Comparison of ENCODE assay signal across 20 mouse cellular contexts in the genomic region with DNA sequence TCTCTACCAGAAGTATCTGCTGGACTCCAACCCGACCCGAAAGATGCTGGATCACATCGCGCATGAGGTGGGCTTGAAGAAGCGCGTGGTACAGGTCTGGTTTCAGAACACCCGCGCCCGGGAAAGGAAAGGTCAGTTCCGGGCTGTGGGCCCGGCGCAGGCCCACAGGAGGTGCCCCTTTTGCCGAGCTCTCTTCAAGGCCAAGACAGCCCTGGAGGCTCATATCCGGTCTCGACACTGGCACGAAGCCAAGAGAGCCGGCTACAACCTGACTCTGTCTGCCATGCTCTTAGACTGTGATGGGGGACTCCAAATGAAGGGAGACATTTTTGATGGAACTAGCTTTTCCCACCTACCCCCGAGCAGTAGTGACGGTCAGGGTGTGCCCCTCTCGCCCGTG.
DNase-seq lines count a peak whose midpoint lies in the region; ATAC-seq lines count a peak whose summit lies in the region.
"Had no signal": no experiment of that assay in that cellular context is flagged by ENCODE, and none has a peak within 500 bp of the region (broad histone marks: within the 10 kb centered on the region; RNA-seq: fewer than 3 reads in every experiment).

No protein-coding gene starts in this region.

- H3K36me3 ChIP-seq in forebrain, embryonic 11.5 days (ENCODE audit: control insufficient read depth, insufficient read depth, low read length) = peaks cover 60% of the 10 kb centered on the region
- peaks cover 39% of the 10 kb centered on the region for H3K36me3 ChIP-seq in forebrain, embryonic 16.5 days (ENCODE audit: control insufficient read depth, insufficient read depth)
- peaks cover 98% of the 10 kb centered on the region for H3K36me3 ChIP-seq in heart, embryonic 13.5 days
- H3K36me3 ChIP-seq in embryonic facial prominence, embryonic 15.5 days = peaks cover 99% of the 10 kb centered on the region

- H3K4me2 ChIP-seq in forebrain, embryonic 11.5 days (ENCODE audit: low read depth, low read length, severe bottlenecking) = no peak overlapping the region
- H3K4me2 ChIP-seq in forebrain, embryonic 16.5 days (ENCODE audit: low read length) = no peak overlapping the region
- H3K4me2 ChIP-seq in heart, embryonic 13.5 days = no peak overlapping the region
- no peak overlapping the region for H3K4me2 ChIP-seq in embryonic facial prominence, embryonic 15.5 days (replicated peaks)
- H3K4me2 ChIP-seq: embryonic facial prominence, embryonic 12.5 days; forebrain, embryonic 12.5 days had no signal

- peaks cover 32% of the 10 kb centered on the region for H3K9me3 ChIP-seq in forebrain, embryonic 11.5 days (ENCODE audit: control insufficient read depth, low read length)
- peaks cover 22% of the 10 kb centered on the region for H3K9me3 ChIP-seq in forebrain, embryonic 16.5 days (ENCODE audit: control insufficient read depth, low read length)
- peaks cover 33% of the 10 kb centered on the region for H3K9me3 ChIP-seq in heart, embryonic 13.5 days
- peaks cover 39% of the 10 kb centered on the region for H3K9me3 ChIP-seq in embryonic facial prominence, embryonic 15.5 days (replicated peaks)

- WGBS in forebrain, embryonic 11.5 days = 98% methylated on average over 21 of the region's 21 CpGs
- WGBS in forebrain, embryonic 16.5 days = 97% methylated on average over 21 of the region's 21 CpGs
- 94% methylated on average over 21 of the region's 21 CpGs for WGBS in heart, embryonic 13.5 days
- 96% methylated on average over 21 of the region's 21 CpGs for WGBS in embryonic facial prominence, embryonic 15.5 days

- H3K27ac ChIP-seq in forebrain, embryonic 11.5 days (ENCODE audit: low read depth, low read length) = no peak overlapping the region
- no peak overlapping the region for H3K27ac ChIP-seq in forebrain, embryonic 16.5 days (ENCODE audit: low read length)
- no peak overlapping the region for H3K27ac ChIP-seq in heart, embryonic 13.5 days (replicated peaks)
- no peak overlapping the region for H3K27ac ChIP-seq in embryonic facial prominence, embryonic 15.5 days (replicated peaks)
- H3K27ac ChIP-seq: embryonic facial prominence, embryonic 12.5 days; forebrain, embryonic 12.5 days had no signal

- H3K27me3 ChIP-seq in forebrain, embryonic 11.5 days (ENCODE audit: control insufficient read depth, insufficient read depth, low read length) = no peaks in the 10 kb centered on the region
- H3K27me3 ChIP-seq in forebrain, embryonic 16.5 days (replicated peaks; ENCODE audit: control insufficient read depth, insufficient read depth, low read length) = no peaks in the 10 kb centered on the region
- H3K27me3 ChIP-seq in heart, embryonic 13.5 days (replicated peaks) = no peaks in the 10 kb centered on the region
- no peaks in the 10 kb centered on the region for H3K27me3 ChIP-seq in embryonic facial prominence, embryonic 15.5 days
- H3K27me3 ChIP-seq: embryonic facial prominence, embryonic 12.5 days had no signal

- H3K4me1 ChIP-seq in forebrain, embryonic 11.5 days (replicated peaks; ENCODE audit: control insufficient read depth, insufficient read depth, low read length) = no peaks in the 10 kb centered on the region
- no peaks in the 10 kb centered on the region for H3K4me1 ChIP-seq in forebrain, embryonic 16.5 days (replicated peaks; ENCODE audit: control insufficient read depth, insufficient read depth, low read length)
- H3K4me1 ChIP-seq in heart, embryonic 13.5 days = no peaks in the 10 kb centered on the region
- H3K4me1 ChIP-seq in embryonic facial prominence, embryonic 15.5 days = no peaks in the 10 kb centered on the region
- H3K4me1 ChIP-seq: embryonic facial prominence, embryonic 12.5 days had no signal

- no peak overlapping the region for H3K4me3 ChIP-seq in forebrain, embryonic 11.5 days (ENCODE audit: low read depth, low read length)
- H3K4me3 ChIP-seq in forebrain, embryonic 16.5 days (replicated peaks; ENCODE audit: low read length) = no peak overlapping the region
- no peak overlapping the region for H3K4me3 ChIP-seq in heart, embryonic 13.5 days
- no peak overlapping the region for H3K4me3 ChIP-seq in embryonic facial prominence, embryonic 15.5 days (replicated peaks)
- H3K4me3 ChIP-seq: embryonic facial prominence, embryonic 12.5 days; forebrain, embryonic 12.5 days had no signal

- no peak for ATAC-seq in forebrain, embryonic 11.5 days (replicated peaks; ENCODE audit: low FRiP score)
- ATAC-seq in forebrain, embryonic 16.5 days = no peak
- 0 out of 2 replicates have a peak, but pooled peaks have one; percentile 14 for ATAC-seq in heart, embryonic 13.5 days (ENCODE audit: extremely low read depth, insufficient number of reproducible peaks, low FRiP score, low TSS enrichment)
- 0 out of 2 replicates have a peak, but pooled peaks have one; percentile 11 for ATAC-seq in embryonic facial prominence, embryonic 15.5 days (ENCODE audit: insufficient number of reproducible peaks, low FRiP score, low TSS enrichment, low read depth)
- ATAC-seq: forebrain, embryonic 14.5 days; forebrain, postnatal 0 days had no signal

- no peak overlapping the region for H3K9ac ChIP-seq in forebrain, embryonic 11.5 days (ENCODE audit: low read length)
- no peak overlapping the region for H3K9ac ChIP-seq in forebrain, embryonic 16.5 days (replicated peaks; ENCODE audit: low read depth, low read length)
- no peak overlapping the region for H3K9ac ChIP-seq in heart, embryonic 13.5 days
- no peak overlapping the region for H3K9ac ChIP-seq in embryonic facial prominence, embryonic 15.5 days
- H3K9ac ChIP-seq: embryonic facial prominence, embryonic 12.5 days; forebrain, embryonic 12.5 days; forebrain, postnatal 0 days had no signal

- DNase-seq in forebrain, embryonic 11.5 days (ENCODE audit: low spot score) = peak; percentile 42
- no peak for DNase-seq in heart, adult 9 months (ENCODE audit: low spot score in 2 of 2)
- DNase-seq in ovary, postnatal 36 days (ENCODE audit: low spot score) = no peak
- DNase-seq: adrenal gland, adult 2 months; adrenal gland, postnatal 10 days; adrenal gland, postnatal 25 days; cerebellum, adult 11 months; cerebellum, adult 18-20 months; cerebellum, adult 8-10 months; cerebellum, adult 9-11 months; cerebellum, postnatal 14 days; cerebellum, postnatal 36 days; embryo, embryonic 11 days; forebrain, postnatal 0 days had no signal

Comparison
In these comparisons a context has a peak if more than half of its experiments do, and no peak if none do; other contexts are left out.
1. ATAC-seq: peak in heart, embryonic 13.5 days (single experiment) and embryonic facial prominence, embryonic 15.5 days (single experiment); none in forebrain, embryonic 11.5 days (single experiment) and forebrain, embryonic 16.5 days (single experiment).